In the genomic region with DNA sequence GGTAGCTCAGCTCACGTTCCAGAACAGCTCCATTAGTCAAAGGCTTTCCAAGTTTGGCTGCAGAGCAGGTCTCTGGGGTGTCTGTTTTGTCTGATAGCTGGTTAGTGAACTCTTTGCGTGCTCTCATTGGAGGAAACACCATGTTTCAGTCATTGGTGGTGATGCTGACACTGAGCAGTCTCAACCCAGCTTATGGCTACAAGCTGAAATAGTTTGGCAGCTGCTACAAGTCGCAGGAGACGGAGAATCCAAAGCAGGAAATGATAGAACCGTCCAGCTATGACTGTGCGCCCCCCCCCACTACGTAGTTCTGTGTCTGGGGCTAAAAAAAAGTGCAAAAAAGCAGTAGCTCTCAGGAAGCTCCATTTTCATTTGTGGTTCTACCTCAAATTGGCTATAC, we compare ENCODE assay signal across 15 mouse cellular contexts. TPM values are rescaled to one million over a fixed set of nuclear protein-coding genes. Genes with fewer than 3 reads are reported as not detected.
DNase-seq lines count a peak whose midpoint lies in the region; ATAC-seq and TF ChIP-seq lines count a peak whose summit lies in the region.
"Had no signal": no experiment of that assay in that cellular context is flagged by ENCODE, and none has a peak within 500 bp of the region (broad histone marks: within the 10 kb centered on the region; RNA-seq: fewer than 3 reads in every experiment).

No protein-coding gene starts in this region.

- H3K27me3 ChIP-seq in kidney, postnatal 0 days (ENCODE audit: insufficient read depth, low read length): no peaks in the 10 kb centered on the region
- H3K27me3 ChIP-seq in kidney, embryonic 15.5 days: no peaks in the 10 kb centered on the region
- no peaks in the 10 kb centered on the region for H3K27me3 ChIP-seq in heart, adult 2 months (ENCODE audit: control insufficient read depth, insufficient read depth, low read length)
- no peaks in the 10 kb centered on the region for H3K27me3 ChIP-seq in hindbrain, embryonic 12.5 days
- H3K27me3 ChIP-seq: embryonic facial prominence, embryonic 15.5 days; Patski had no signal

- peaks cover 11% of the 10 kb centered on the region; the same call in 1 of the 2 replicates for H3K4me1 ChIP-seq in kidney, postnatal 0 days (replicated peaks; ENCODE audit: insufficient read depth, low read length)
- H3K4me1 ChIP-seq in kidney, embryonic 15.5 days: peaks cover 11% of the 10 kb centered on the region
- peaks cover 9% of the 10 kb centered on the region for H3K4me1 ChIP-seq in heart, adult 2 months (ENCODE audit: control insufficient read depth, insufficient read depth, low read length)
- H3K4me1 ChIP-seq in hindbrain, embryonic 12.5 days: no peaks in the 10 kb centered on the region
- H3K4me1 ChIP-seq: hindbrain, embryonic 10.5 days had no signal

- peak; percentile 52 for DNase-seq in kidney, postnatal 0 days (ENCODE audit: low spot score)
- DNase-seq in 416B (ENCODE audit: low read depth): peak; percentile 54
- DNase-seq in heart, adult 2 months: peak; percentile 32 to 41
- peak; percentile 12 for DNase-seq in heart, postnatal 25 days (ENCODE audit: low spot score)
- no peak for DNase-seq in cerebellum, postnatal 4 days (ENCODE audit: low spot score in 2 of 2)
- DNase-seq: cerebellum, postnatal 14 days; forebrain, postnatal 0 days; kidney, adult 11 months; thymus, postnatal 36 days had no signal

- no peaks in the 10 kb centered on the region for H3K36me3 ChIP-seq in kidney, postnatal 0 days (ENCODE audit: insufficient read depth, low read length)
- H3K36me3 ChIP-seq in kidney, embryonic 15.5 days: no peaks in the 10 kb centered on the region
- peaks cover 2% of the 10 kb centered on the region; the same call in 1 of the 2 replicates for H3K36me3 ChIP-seq in heart, adult 2 months (ENCODE audit: control insufficient read depth, insufficient read depth, low read length)
- no peaks in the 10 kb centered on the region for H3K36me3 ChIP-seq in hindbrain, embryonic 12.5 days
- H3K36me3 ChIP-seq: embryonic facial prominence, embryonic 15.5 days; hindbrain, embryonic 10.5 days had no signal

- H3K79me2 ChIP-seq in heart, adult 2 months (replicated peaks; ENCODE audit: control insufficient read depth, insufficient read depth, low read length): peaks cover 4% of the 10 kb centered on the region

- WGBS in kidney, postnatal 0 days: 54% methylated on average over 7 of the region's 7 CpGs
- 60% methylated on average over 7 of the region's 7 CpGs for WGBS in kidney, embryonic 15.5 days
- 8% methylated on average over 7 of the region's 7 CpGs for WGBS in heart, adult 2 months
- 82% methylated on average over 7 of the region's 7 CpGs for WGBS in hindbrain, embryonic 12.5 days

- TF ChIP-seq POLR2A in heart, adult 2 months (IDR thresholded peaks at IDR 0.05; ENCODE audit: insufficient read depth, low read depth, low read length): no peak

- H3K27ac ChIP-seq in kidney, postnatal 0 days: no peak overlapping the region
- H3K27ac ChIP-seq in kidney, embryonic 15.5 days: no peak overlapping the region
- H3K27ac ChIP-seq in heart, adult 2 months: peak overlapping the region; percentile 18; the same call in 1 of the 2 replicates
- no peak overlapping the region for H3K27ac ChIP-seq in hindbrain, embryonic 12.5 days
- H3K27ac ChIP-seq: embryonic facial prominence, embryonic 15.5 days; hindbrain, embryonic 10.5 days had no signal

- no peak overlapping the region for H3K4me3 ChIP-seq in kidney, postnatal 0 days (replicated peaks; ENCODE audit: low read depth, low read length)
- no peak overlapping the region for H3K4me3 ChIP-seq in kidney, embryonic 15.5 days (replicated peaks)
- H3K4me3 ChIP-seq in heart, adult 2 months: no peak overlapping the region
- no peak overlapping the region for H3K4me3 ChIP-seq in hindbrain, embryonic 12.5 days
- H3K4me3 ChIP-seq: embryonic facial prominence, embryonic 15.5 days; hindbrain, embryonic 10.5 days had no signal

- TF ChIP-seq EP300 in heart, adult 2 months (IDR thresholded peaks at IDR 0.05; ENCODE audit: insufficient read depth, low read depth, low read length): no peak

- no peak for ATAC-seq in kidney, postnatal 0 days (replicated peaks; ENCODE audit: low FRiP score, low read depth)
- ATAC-seq in kidney, embryonic 15.5 days (replicated peaks; ENCODE audit: low FRiP score): no peak
- ATAC-seq in hindbrain, embryonic 12.5 days (ENCODE audit: low FRiP score): no peak
- ATAC-seq: forebrain, postnatal 0 days; midbrain, embryonic 16.5 days; Patski had no signal

- H3K9me3 ChIP-seq in kidney, postnatal 0 days (replicated peaks; ENCODE audit: low read length): no peaks in the 10 kb centered on the region
- H3K9me3 ChIP-seq in kidney, embryonic 15.5 days (replicated peaks): no peaks in the 10 kb centered on the region
- H3K9me3 ChIP-seq in hindbrain, embryonic 12.5 days (replicated peaks): no peaks in the 10 kb centered on the region
- H3K9me3 ChIP-seq: embryonic facial prominence, embryonic 15.5 days; hindbrain, embryonic 10.5 days had no signal

- no peak for TF ChIP-seq CTCF in kidney, postnatal 0 days (IDR thresholded peaks at IDR 0.05; ENCODE audit: low read depth)
- TF ChIP-seq CTCF in heart, adult 2 months (IDR thresholded peaks at IDR 0.05): no peak

- no peak overlapping the region for H3K9ac ChIP-seq in kidney, postnatal 0 days (ENCODE audit: low read depth, low read length)
- no peak overlapping the region for H3K9ac ChIP-seq in kidney, embryonic 15.5 days
- no peak overlapping the region for H3K9ac ChIP-seq in heart, adult 2 months (ENCODE audit: low read depth, low read length)
- H3K9ac ChIP-seq in hindbrain, embryonic 12.5 days: no peak overlapping the region
- H3K9ac ChIP-seq: embryonic facial prominence, embryonic 15.5 days; forebrain, postnatal 0 days had no signal

- H3K4me2 ChIP-seq in kidney, postnatal 0 days (ENCODE audit: low read length): no peak overlapping the region
- H3K4me2 ChIP-seq in kidney, embryonic 15.5 days: no peak overlapping the region
- H3K4me2 ChIP-seq in hindbrain, embryonic 12.5 days (replicated peaks): no peak overlapping the region
- H3K4me2 ChIP-seq: embryonic facial prominence, embryonic 15.5 days had no signal

- intact Hi-C loops in heart, adult 2 months (cut with DNase I): loop anchor here (5.0 kb wide), 1 partner anchor 67 kb away; no protein-coding TSS in a partner anchor
- intact Hi-C loops in heart, postnatal 25 days (cut with DNase I): no loop called here

RNA-seq across cellular contexts. Expression of a gene that starts 12.0 kb away (rescaled TPM):
- polyA plus RNA-seq in kidney, postnatal 0 days (2015; fragmentation: Nextera tagmentation; extraction: Ambion mirVana): 1.3 and 1.5 TPM in 2 replicates
- polyA plus RNA-seq in kidney, embryonic 15.5 days (2015; fragmentation: Nextera tagmentation; extraction: Ambion mirVana): 2.3 and 2.4 TPM in 2 replicates
- total RNA-seq in heart, adult 2 months (2021): 10 to 100 TPM; 12.2 to 14.2 TPM
- 6.6 and 9.8 TPM in 2 replicates for polyA plus RNA-seq in heart, adult 2 months (2012; rRNA removed)
- total RNA-seq in heart, postnatal 25 days (2021): 10 to 100 TPM; 12.3 to 14.2 TPM
- polyA plus RNA-seq in hindbrain, embryonic 12.5 days (2016; fragmentation: Nextera tagmentation; extraction: Ambion mirVana): 2.4 and 2.5 TPM in 2 replicates

Comparison
In these comparisons a context has a peak if more than half of its experiments do, and no peak if none do; other contexts are left out.
1. DNase-seq: peak in kidney, postnatal 0 days (single experiment), 416B (single experiment), heart, adult 2 months (2 of 2) and heart, postnatal 25 days (single experiment); none in cerebellum, postnatal 4 days (0 of 2).